Mouse (Mus musculus) liver, adult 2 months (tissue): ENCODE measurements at regions not wholly inside any gene's neighbourhood (a gene's known extent, or its start where the extent isn't known, plus 50 kb on each side); places are given as distances from the start of the nearest gene placed in this dataset.

Experiments used
- DNase-seq: peaks from one replicate; pipeline ENCODE4 v3.0.0-alpha.2; 2011; ENCODE audit warnings: low read depth, low spot score; ENCODE audit errors: extremely low read depth
- H3K27ac ChIP-seq: fragments of 200-500 bp; replicated peaks from 2 replicates; pipeline ENCODE4 v1.5.1; 2012; ENCODE audit warnings: low read depth, mild to moderate bottlenecking, control low read depth, inconsistent platforms, low read length; ENCODE audit not compliant: insufficient read depth
- H3K27me3 ChIP-seq: fragments of 200-500 bp; 2 replicates; pipeline ENCODE4 v1.6.1; 2012; ENCODE audit warnings: mild to moderate bottlenecking, moderate library complexity, low read length, inconsistent platforms; ENCODE audit not compliant: control insufficient read depth, insufficient read depth
- H3K36me3 ChIP-seq: fragments of 200-500 bp; 2 replicates; pipeline ENCODE4 v1.6.1; 2012; ENCODE audit warnings: low read length, inconsistent platforms; ENCODE audit not compliant: control insufficient read depth, insufficient read depth
- H3K4me1 ChIP-seq: fragments of 200-500 bp; 2 replicates; pipeline ENCODE4 v1.6.1; 2011; ENCODE audit warnings: low read length; ENCODE audit not compliant: control insufficient read depth, insufficient read depth
- H3K4me3 ChIP-seq: fragments of 200-500 bp; 2 replicates; pipeline ENCODE4 v1.5.1; 2011; ENCODE audit warnings: low read depth, mild to moderate bottlenecking, control low read depth, low read length, moderate library complexity; ENCODE audit not compliant: insufficient read depth
- H3K79me2 ChIP-seq: fragments of 200-500 bp; 2 replicates; pipeline ENCODE4 v1.6.1; 2012; ENCODE audit warnings: inconsistent platforms, mild to moderate bottlenecking, low read length, moderate library complexity; ENCODE audit not compliant: control insufficient read depth, insufficient read depth
- H3K9ac ChIP-seq: fragments of 200-500 bp; 2 replicates; pipeline ENCODE4 v1.6.1; 2012; ENCODE audit warnings: low read depth, mild to moderate bottlenecking, control low read depth, inconsistent platforms, low read length
- CTCF ChIP-seq: fragments of 200-500 bp; IDR thresholded peaks from 2 replicates; pipeline ENCODE4 v1.5.1; 2011; ENCODE audit warnings: low read depth, low read length, control low read depth
- POLR2A ChIP-seq: fragments of 200-500 bp; IDR thresholded peaks from 2 replicates; pipeline ENCODE4 v1.6.1; 2011; ENCODE audit warnings: low read length, control low read depth; ENCODE audit not compliant: insufficient read depth; ENCODE audit errors: extremely low read depth
- WGBS: fragments of 180-500 bp; shearing (Covaris S2); methylation state at CpG from one replicate; pipeline ENCODE4 v1.1.7; 2018; 5-methylcytosine and 5-hydroxymethylcytosine counted together

DNA sequence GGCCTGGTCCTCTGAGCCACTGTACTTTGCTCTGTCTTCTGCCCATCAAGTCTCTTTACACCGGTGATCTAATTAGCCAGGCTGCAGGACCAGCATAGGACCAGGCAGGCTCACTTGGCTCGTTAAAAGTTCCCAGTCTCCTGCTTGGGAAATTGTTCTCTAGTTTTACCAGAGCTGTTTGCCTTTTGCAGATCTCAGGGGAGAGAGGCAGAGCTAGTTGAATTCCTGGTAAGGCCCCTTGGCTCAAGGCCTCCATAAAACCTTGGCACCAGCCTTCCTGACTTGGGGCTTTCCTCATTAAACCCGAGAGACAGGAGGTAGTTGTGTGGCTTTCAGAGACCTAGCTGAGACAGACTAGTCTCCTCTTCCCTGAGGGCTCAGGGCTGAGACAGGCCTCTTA lies 237.0 kb upstream of the Trib2 start:
- no peaks in the 10 kb centered on the region for H3K27me3 ChIP-seq
- H3K27ac ChIP-seq, result no peak overlapping the region
- no peaks in the 10 kb centered on the region for H3K36me3 ChIP-seq
- H3K79me2 ChIP-seq, result no peaks in the 10 kb centered on the region
- no peaks in the 10 kb centered on the region for H3K4me1 ChIP-seq
- no peak for TF ChIP-seq CTCF
- WGBS, result 74% methylated on average over 3 of the region's 3 CpGs
- H3K4me3 ChIP-seq, result no peak overlapping the region
- no peak for DNase-seq
- no peak overlapping the region for H3K9ac ChIP-seq

DNA sequence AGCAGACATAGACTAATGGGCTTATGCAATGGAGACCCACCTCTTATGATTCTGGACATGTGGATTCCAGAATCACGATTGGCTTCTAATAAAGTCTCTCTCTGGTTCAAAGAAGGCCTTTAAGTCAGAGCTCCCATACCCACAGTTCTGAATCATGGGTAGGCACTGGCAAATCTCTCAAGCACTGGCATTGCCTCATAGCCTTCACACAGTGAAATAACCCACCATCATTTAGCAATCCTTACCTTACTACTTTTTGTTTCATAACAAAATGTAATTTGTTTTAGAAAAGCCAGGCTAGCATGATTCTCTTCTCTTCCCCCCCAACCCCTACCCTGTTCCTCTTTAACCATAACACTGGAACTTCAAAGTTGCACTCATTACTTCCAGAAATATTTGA lies 236.3 kb upstream of the Trib2 start:
- no peaks in the 10 kb centered on the region for H3K27me3 ChIP-seq
- DNase-seq, result no peak

DNA sequence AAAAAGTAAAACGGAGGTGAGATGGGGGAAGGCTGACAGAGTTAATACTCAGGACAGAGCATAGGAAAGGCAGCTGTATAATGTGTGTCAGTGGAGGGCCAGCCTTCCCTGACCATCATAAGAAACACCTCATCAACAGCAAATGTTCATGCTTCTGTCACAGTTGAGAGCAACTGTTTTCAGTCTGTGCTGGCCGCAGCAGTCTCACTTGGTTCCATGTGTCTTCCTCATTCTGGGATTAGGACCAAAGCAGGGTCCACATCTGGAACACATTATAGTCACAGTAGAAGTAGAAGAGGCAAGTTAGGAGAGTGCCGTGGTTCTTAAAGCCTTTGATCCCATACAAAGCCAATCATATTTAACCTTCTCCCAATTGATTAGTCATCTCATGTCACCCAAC lies 235.6 kb upstream of the Trib2 start:
- Histone ChIP-seq H3K4me1 (no peaks in the 10 kb centered on the region), H3K27ac (no peak overlapping the region), H3K36me3 (no peaks in the 10 kb centered on the region), H3K4me3 (no peak overlapping the region), H3K27me3 (no peaks in the 10 kb centered on the region), H3K79me2 (no peaks in the 10 kb centered on the region), H3K9ac (no peak overlapping the region)
- 85% methylated on average over 3 of the region's 3 CpGs for WGBS
- TF ChIP-seq CTCF, result no peak
- no peak for TF ChIP-seq POLR2A
- DNase-seq, result no peak

More for the DNA sequence above, 236.3 kb upstream of the Trib2 start:
- TF ChIP-seq CTCF (no peak), POLR2A (no peak)
- WGBS, result 72% methylated on average over 1 of the region's 1 CpGs
- Histone ChIP-seq H3K36me3 (no peaks in the 10 kb centered on the region), H3K79me2 (no peaks in the 10 kb centered on the region), H3K27ac (no peak overlapping the region), H3K9ac (no peak overlapping the region), H3K4me3 (no peak overlapping the region), H3K4me1 (no peaks in the 10 kb centered on the region)

DNA sequence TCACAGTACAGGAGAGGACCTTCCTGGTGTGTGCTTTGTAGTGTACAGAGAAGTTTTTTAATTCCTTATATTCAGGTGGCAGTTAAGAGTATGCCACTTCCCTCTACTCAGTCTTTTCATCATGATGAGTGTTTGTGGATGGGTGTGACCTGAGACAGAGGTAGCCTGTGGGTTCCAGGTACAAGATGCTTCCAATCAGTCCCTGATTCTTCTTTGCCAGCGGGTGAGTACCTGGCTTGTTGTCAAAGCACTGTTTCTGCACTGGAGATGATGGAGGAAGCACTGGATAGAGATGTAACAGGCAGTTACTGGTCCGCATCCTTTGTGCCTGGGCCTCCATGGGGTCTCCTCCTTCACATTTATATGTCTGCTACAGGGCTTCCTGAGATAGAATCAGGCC lies 234.7 kb upstream of the Trib2 start:
- no peaks in the 10 kb centered on the region for H3K27me3 ChIP-seq

DNA sequence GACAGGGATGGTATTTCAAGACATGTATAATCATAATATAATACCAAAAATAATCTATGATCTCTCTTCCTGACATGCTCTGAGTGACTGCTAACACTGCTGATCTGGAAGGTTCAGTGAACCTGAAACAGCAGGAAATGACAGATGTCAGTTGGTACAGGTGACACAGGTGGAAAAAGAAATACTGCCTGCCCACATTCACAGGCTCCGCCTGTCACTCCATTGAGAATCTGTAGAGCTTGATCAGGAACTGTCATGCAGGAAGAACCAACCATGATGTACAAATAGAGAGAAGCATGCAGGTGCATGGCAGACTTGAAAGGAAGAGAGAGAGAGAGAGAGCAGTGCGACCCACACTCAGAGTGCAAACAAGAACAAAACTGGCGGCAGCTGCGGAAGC lies 232.8 kb upstream of the Trib2 start:
- no peak for DNase-seq
- Histone ChIP-seq H3K27me3 (no peaks in the 10 kb centered on the region), H3K9ac (no peak overlapping the region), H3K4me3 (no peak overlapping the region), H3K4me1 (no peaks in the 10 kb centered on the region), H3K27ac (no peak overlapping the region), H3K79me2 (no peaks in the 10 kb centered on the region), H3K36me3 (no peaks in the 10 kb centered on the region)
- TF ChIP-seq CTCF (no peak), POLR2A (no peak)
- WGBS, result 65% methylated on average over 4 of the region's 4 CpGs

More for the DNA sequence above, 234.7 kb upstream of the Trib2 start:
- no peak for DNase-seq
- no peaks in the 10 kb centered on the region for H3K36me3 ChIP-seq
- no peak overlapping the region for H3K4me3 ChIP-seq
- no peak overlapping the region for H3K27ac ChIP-seq
- no peak for TF ChIP-seq POLR2A
- no peak for TF ChIP-seq CTCF
- no peaks in the 10 kb centered on the region for H3K4me1 ChIP-seq
- H3K79me2 ChIP-seq, result no peaks in the 10 kb centered on the region
- H3K9ac ChIP-seq, result no peak overlapping the region
- 95% methylated on average over 2 of the region's 2 CpGs for WGBS

DNA sequence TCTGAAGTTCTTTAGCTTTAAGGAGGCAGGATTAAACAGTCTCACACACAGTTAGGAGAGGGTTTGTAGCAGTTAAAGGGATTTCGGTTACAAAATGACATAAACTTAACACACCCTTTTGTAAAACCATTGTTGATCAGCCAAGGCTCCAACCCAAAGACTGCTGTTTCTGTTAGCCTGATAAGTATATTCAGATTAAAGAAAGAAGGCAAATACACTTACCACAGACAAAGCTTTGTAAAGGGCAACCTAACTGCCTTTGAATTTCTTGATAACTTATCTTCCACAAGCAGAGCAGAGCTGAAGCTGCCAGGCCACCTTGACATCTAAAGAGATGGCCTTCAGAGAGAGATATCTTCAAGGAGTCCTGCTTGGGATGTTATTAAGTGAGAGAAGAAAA lies 229.9 kb upstream of the Trib2 start:
- H3K4me3 ChIP-seq, result no peak overlapping the region
- DNase-seq, result no peak
- 55% methylated on average over 1 of the region's 1 CpGs for WGBS
- TF ChIP-seq CTCF, result no peak
- no peak for TF ChIP-seq POLR2A
- H3K27me3 ChIP-seq, result no peaks in the 10 kb centered on the region
- no peak overlapping the region for H3K27ac ChIP-seq
- H3K36me3 ChIP-seq, result no peaks in the 10 kb centered on the region
- peaks cover 6% of the 10 kb centered on the region for H3K4me1 ChIP-seq
- H3K79me2 ChIP-seq, result no peaks in the 10 kb centered on the region
- no peak overlapping the region for H3K9ac ChIP-seq
